ENCODE assay signal across 8 mouse cellular contexts in the genomic region with DNA sequence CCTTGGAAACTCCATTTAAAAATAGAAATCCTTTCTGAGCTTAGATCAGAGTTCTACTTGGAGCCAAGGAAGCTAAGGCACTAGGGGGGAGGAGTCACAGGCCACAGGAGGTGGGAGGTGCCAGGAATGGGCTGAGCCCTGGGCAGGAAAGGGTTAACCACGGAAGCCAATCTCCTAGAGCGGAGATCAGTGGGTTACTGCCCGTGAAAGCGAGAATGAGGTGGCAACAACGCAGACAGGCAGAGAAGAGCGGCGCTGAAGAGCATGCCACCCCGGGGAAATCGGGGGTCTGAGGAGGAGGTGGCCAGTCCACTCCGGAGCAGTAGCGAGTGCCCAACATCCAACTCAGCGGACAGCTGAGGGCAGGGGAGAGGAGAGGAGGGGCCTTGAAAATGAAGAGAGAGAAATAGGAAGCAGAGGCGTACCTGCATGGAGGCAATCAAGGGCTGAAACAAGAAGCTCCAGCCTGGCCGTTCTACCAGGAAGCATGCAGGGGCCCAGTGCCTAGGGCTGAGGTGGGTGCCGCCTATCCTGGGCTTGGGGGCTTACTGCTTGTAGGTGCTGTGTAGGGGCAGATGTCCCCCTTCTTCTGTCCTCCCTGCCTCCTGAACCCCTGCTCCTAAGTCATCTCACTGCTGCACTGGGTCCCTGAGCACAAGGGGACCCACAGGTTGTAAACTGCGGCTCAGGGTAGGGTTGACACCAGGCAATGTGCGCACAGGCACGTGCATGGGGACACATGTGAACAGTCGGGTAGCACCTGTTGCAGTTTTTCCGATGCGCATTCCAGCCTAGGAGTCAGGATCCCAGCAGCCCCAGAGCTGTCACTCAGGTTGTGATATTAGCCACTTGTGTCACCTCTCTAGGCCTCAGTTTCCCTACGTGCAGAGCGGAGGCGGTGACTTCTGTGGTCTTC. TPM values are rescaled to one million over a fixed set of nuclear protein-coding genes. Genes with fewer than 3 reads are reported as not detected.
DNase-seq lines count a peak whose midpoint lies in the region; ATAC-seq and TF ChIP-seq lines count a peak whose summit lies in the region.

No protein-coding gene starts in this region.

- peak overlapping the region; percentile 44 for H3K27ac ChIP-seq in MEL (ENCODE audit: control insufficient read depth, low read depth, low read length)
- no peak overlapping the region for H3K27ac ChIP-seq in hindbrain, embryonic 12.5 days
- 0 out of 2 replicates have a peak overlapping the region, but pooled peaks have one; percentile 2 for H3K27ac ChIP-seq in liver, embryonic 11.5 days (ENCODE audit: low read depth, low read length)
- no peak overlapping the region for H3K27ac ChIP-seq in stomach, postnatal 0 days (replicated peaks)

- 23% methylated on average over 24 of the region's 24 CpGs for WGBS in hindbrain, embryonic 12.5 days
- WGBS in liver, embryonic 11.5 days: 20% methylated on average over 24 of the region's 24 CpGs
- WGBS in stomach, postnatal 0 days: 20% methylated on average over 24 of the region's 24 CpGs

- H3K9ac ChIP-seq in MEL (ENCODE audit: control insufficient read depth, low read depth, low read length, poor library complexity, severe bottlenecking): peak overlapping the region; percentile 75
- peak overlapping the region; percentile 23; the same call in 1 of the 2 replicates for H3K9ac ChIP-seq in hindbrain, embryonic 12.5 days
- peak overlapping the region; percentile 53; the same call in 1 of the 2 replicates for H3K9ac ChIP-seq in liver, embryonic 11.5 days (ENCODE audit: low read depth, low read length)
- peak overlapping the region; percentile 38 for H3K9ac ChIP-seq in stomach, postnatal 0 days (ENCODE audit: low read length)

- H3K4me2 ChIP-seq in hindbrain, embryonic 12.5 days (replicated peaks): peak overlapping the region; percentile 48
- peak overlapping the region; percentile 57 for H3K4me2 ChIP-seq in liver, embryonic 11.5 days
- peak overlapping the region; percentile 42 for H3K4me2 ChIP-seq in stomach, postnatal 0 days (replicated peaks; ENCODE audit: low read depth)

- H3K4me3 ChIP-seq in MEL (ENCODE audit: control insufficient read depth in 1 of 2, insufficient read depth in 1 of 2, low read depth in 2 of 2, low read length in 2 of 2): peak overlapping the region; percentile 71 to 80
- peak overlapping the region; percentile 16 for H3K4me3 ChIP-seq in hindbrain, embryonic 12.5 days
- peak overlapping the region; percentile 38 for H3K4me3 ChIP-seq in liver, embryonic 11.5 days (ENCODE audit: low read depth, low read length)
- peak overlapping the region; percentile 30 for H3K4me3 ChIP-seq in stomach, postnatal 0 days (ENCODE audit: low read depth, low read length)

- TF ChIP-seq POLR2A in MEL (IDR thresholded peaks at IDR 0.05; ENCODE audit: control insufficient read depth in 1 of 2, insufficient read depth in 1 of 2, low read depth in 1 of 2, low read length in 2 of 2, poor library complexity in 1 of 2): peak; percentile 45 to 69; a peak in 1 of 4 replicates

- TF ChIP-seq RAD21 in MEL (IDR thresholded peaks at IDR 0.05; ENCODE audit: low read depth, low read length): no peak

- ATAC-seq in hindbrain, embryonic 12.5 days (ENCODE audit: low FRiP score): no peak
- ATAC-seq in liver, embryonic 11.5 days (replicated peaks; ENCODE audit: low FRiP score): no peak
- ATAC-seq in stomach, postnatal 0 days (ENCODE audit: low FRiP score, low TSS enrichment): no peak

- no peaks in the 10 kb centered on the region for H3K27me3 ChIP-seq in MEL (ENCODE audit: control insufficient read depth in 1 of 2, insufficient read depth in 2 of 2, low read length in 2 of 2)
- peaks cover 55% of the 10 kb centered on the region for H3K27me3 ChIP-seq in hindbrain, embryonic 12.5 days
- H3K27me3 ChIP-seq in liver, embryonic 11.5 days (replicated peaks; ENCODE audit: control insufficient read depth, insufficient read depth, low read length): peaks cover 43% of the 10 kb centered on the region
- H3K27me3 ChIP-seq in stomach, postnatal 0 days (ENCODE audit: control insufficient read depth, insufficient read depth, low read length): no peaks in the 10 kb centered on the region

- no peaks in the 10 kb centered on the region; the same call in 1 of the 2 replicates for H3K79me2 ChIP-seq in MEL (ENCODE audit: control insufficient read depth, insufficient read depth, low read length, poor library complexity)

- DNase-seq in adrenal gland, postnatal 10 days: peak; percentile 37
- no peak for DNase-seq in adrenal gland, adult (ENCODE audit: inconsistent age in 2 of 2, low spot score in 1 of 2)
- peak; percentile 88 for DNase-seq in MEL (ENCODE audit: low read depth, low spot score)
- peak; percentile 60 for DNase-seq in liver, embryonic 11.5 days (ENCODE audit: low spot score)
- DNase-seq in stomach, postnatal 0 days (ENCODE audit: low spot score): peak; percentile 62
- no peak for DNase-seq in cerebellum, adult 8-10 months
- no peak for DNase-seq in right cerebral cortex, adult 2 months (ENCODE audit: low spot score in 2 of 2)

- no peaks in the 10 kb centered on the region for H3K36me3 ChIP-seq in MEL (ENCODE audit: control insufficient read depth in 1 of 2, insufficient read depth in 2 of 2, low read length in 2 of 2)
- H3K36me3 ChIP-seq in hindbrain, embryonic 12.5 days: peaks cover 6% of the 10 kb centered on the region; the same call in 1 of the 2 replicates
- no peaks in the 10 kb centered on the region for H3K36me3 ChIP-seq in liver, embryonic 11.5 days (ENCODE audit: control insufficient read depth, insufficient read depth, low read length)
- peaks cover 6% of the 10 kb centered on the region; the same call in 1 of the 2 replicates for H3K36me3 ChIP-seq in stomach, postnatal 0 days (ENCODE audit: control insufficient read depth, insufficient read depth, low read length)

- peak in 1 of 3 experiments; percentile 3; a peak in 1 of 6 replicates for TF ChIP-seq CTCF in MEL (IDR thresholded peaks at IDR 0.05 in 2 of 3, conservative IDR thresholded peaks at IDR 0.05 in 1 of 3; ENCODE audit: control insufficient read depth in 1 of 3, insufficient read depth in 1 of 3, low read depth in 2 of 3, low read length in 3 of 3, poor library complexity in 1 of 3, severe bottlenecking in 1 of 3)
- no peak for TF ChIP-seq CTCF in stomach, postnatal 0 days (IDR thresholded peaks at IDR 0.05; ENCODE audit: low read depth)

- peaks cover 0 to 12% of the 10 kb centered on the region in 2 experiments; a peak in 2 of 4 replicates for H3K4me1 ChIP-seq in MEL (ENCODE audit: control insufficient read depth in 1 of 2, insufficient read depth in 2 of 2, low read length in 2 of 2)
- peaks cover 43% of the 10 kb centered on the region for H3K4me1 ChIP-seq in hindbrain, embryonic 12.5 days
- H3K4me1 ChIP-seq in liver, embryonic 11.5 days (replicated peaks; ENCODE audit: control insufficient read depth, insufficient read depth, low read length): peaks cover 42% of the 10 kb centered on the region
- peaks cover 5% of the 10 kb centered on the region for H3K4me1 ChIP-seq in stomach, postnatal 0 days (replicated peaks; ENCODE audit: control insufficient read depth, insufficient read depth)

- no peaks in the 10 kb centered on the region for H3K9me3 ChIP-seq in MEL (replicated peaks; ENCODE audit: insufficient read depth, low read length)
- no peaks in the 10 kb centered on the region for H3K9me3 ChIP-seq in hindbrain, embryonic 12.5 days (replicated peaks)
- H3K9me3 ChIP-seq in liver, embryonic 11.5 days (ENCODE audit: control insufficient read depth, low read length): no peaks in the 10 kb centered on the region
- no peaks in the 10 kb centered on the region for H3K9me3 ChIP-seq in stomach, postnatal 0 days (ENCODE audit: control insufficient read depth, low read length)

- TF ChIP-seq EP300 in MEL (IDR thresholded peaks at IDR 0.05; ENCODE audit: low read depth in 1 of 2, low read length in 2 of 2): 0 out of 4 replicates have a peak, but pooled peaks of 1 of the 2 experiments have one; percentile 11
- TF ChIP-seq EP300 in stomach, postnatal 0 days (optimal IDR thresholded peaks at IDR 0.05): no peak

RNA-seq across cellular contexts. Expression of gene Galr3, which starts 0.9 kb away (rescaled TPM):
- total RNA-seq in adrenal gland, postnatal 10 days (2021): under 1 TPM; 0.30 to 0.48 TPM
- total RNA-seq in MEL (2012; rRNA removed): 2.5 and 2.6 TPM in 2 replicates
- 1 to 10 TPM in 1 of 2 experiments, not detected in 1; 4.5 TPM for polyA plus RNA-seq in MEL (2012; ENCODE audit: insufficient read depth in 1 of 2, insufficient read length in 2 of 2, low read depth in 1 of 2, low replicate concordance in 2 of 2, missing spikeins in 1 of 2)
- polyA plus RNA-seq in hindbrain, embryonic 12.5 days (2016; fragmentation: Nextera tagmentation; extraction: Ambion mirVana): not detected in 2 replicates
- 0.22 and 0.34 TPM in 2 replicates for polyA plus RNA-seq in liver, embryonic 11.5 days (2014; fragmentation: Nextera tagmentation; extraction: Ambion mirVana)
- polyA plus RNA-seq in stomach, postnatal 0 days (2015; fragmentation: Nextera tagmentation; extraction: Ambion mirVana): 0.31 and 0.34 TPM in 2 replicates

RNA-seq across cellular contexts. Expression of gene H1f0, which starts 12.5 kb away (rescaled TPM):
- 100 to 1,000 TPM; 195 to 222 TPM for total RNA-seq in adrenal gland, postnatal 10 days (2021)
- 28.2 and 33.5 TPM in 2 replicates for total RNA-seq in MEL (2012; rRNA removed)
- polyA plus RNA-seq in MEL (2012; ENCODE audit: insufficient read depth in 1 of 2, insufficient read length in 2 of 2, low read depth in 1 of 2, low replicate concordance in 2 of 2, missing spikeins in 1 of 2): 100 to 1,000 TPM in 1 of 2 experiments, 10 to 100 TPM in 1; 46.8 to 213 TPM
- 456 and 488 TPM in 2 replicates for polyA plus RNA-seq in hindbrain, embryonic 12.5 days (2016; fragmentation: Nextera tagmentation; extraction: Ambion mirVana)
- polyA plus RNA-seq in liver, embryonic 11.5 days (2014; fragmentation: Nextera tagmentation; extraction: Ambion mirVana): 124 and 138 TPM in 2 replicates
- 285 and 309 TPM in 2 replicates for polyA plus RNA-seq in stomach, postnatal 0 days (2015; fragmentation: Nextera tagmentation; extraction: Ambion mirVana)

RNA-seq across cellular contexts. Expression of gene Ankrd54, which starts 21.9 kb away (rescaled TPM):
- 10 to 100 TPM; 19.2 to 21.4 TPM for total RNA-seq in adrenal gland, postnatal 10 days (2021)
- 42.3 and 43.4 TPM in 2 replicates for total RNA-seq in MEL (2012; rRNA removed)
- 10 to 100 TPM in 1 of 2 experiments, not detected in 1; 62.2 TPM for polyA plus RNA-seq in MEL (2012; ENCODE audit: insufficient read depth in 1 of 2, insufficient read length in 2 of 2, low read depth in 1 of 2, low replicate concordance in 2 of 2, missing spikeins in 1 of 2)
- 56.8 and 60.3 TPM in 2 replicates for polyA plus RNA-seq in hindbrain, embryonic 12.5 days (2016; fragmentation: Nextera tagmentation; extraction: Ambion mirVana)
- 57.2 and 61.5 TPM in 2 replicates for polyA plus RNA-seq in liver, embryonic 11.5 days (2014; fragmentation: Nextera tagmentation; extraction: Ambion mirVana)
- 27.1 and 28.0 TPM in 2 replicates for polyA plus RNA-seq in stomach, postnatal 0 days (2015; fragmentation: Nextera tagmentation; extraction: Ambion mirVana)

RNA-seq across cellular contexts. Expression of gene Eif3l, which starts 34.2 kb away (rescaled TPM):
- total RNA-seq in adrenal gland, postnatal 10 days (2021): 100 to 1,000 TPM; 172 to 182 TPM
- 394 and 395 TPM in 2 replicates for total RNA-seq in MEL (2012; rRNA removed)
- 100 to 1,000 TPM; 301 to 442 TPM for polyA plus RNA-seq in MEL (2012; ENCODE audit: insufficient read depth in 1 of 2, insufficient read length in 2 of 2, low read depth in 1 of 2, low replicate concordance in 2 of 2, missing spikeins in 1 of 2)
- 190 and 196 TPM in 2 replicates for polyA plus RNA-seq in hindbrain, embryonic 12.5 days (2016; fragmentation: Nextera tagmentation; extraction: Ambion mirVana)
- 257 and 291 TPM in 2 replicates for polyA plus RNA-seq in liver, embryonic 11.5 days (2014; fragmentation: Nextera tagmentation; extraction: Ambion mirVana)
- 132 and 135 TPM in 2 replicates for polyA plus RNA-seq in stomach, postnatal 0 days (2015; fragmentation: Nextera tagmentation; extraction: Ambion mirVana)

Comparison
In these comparisons a context has a peak if more than half of its experiments do, and no peak if none do; other contexts are left out.
1. DNase-seq: peak in adrenal gland, postnatal 10 days (single experiment), MEL (single experiment), liver, embryonic 11.5 days (single experiment) and stomach, postnatal 0 days (single experiment); none in adrenal gland, adult (0 of 2), cerebellum, adult 8-10 months (single experiment) and right cerebral cortex, adult 2 months (0 of 2).
2. H3K27ac ChIP-seq: peak in MEL (single experiment) and liver, embryonic 11.5 days (single experiment); none in hindbrain, embryonic 12.5 days (single experiment) and stomach, postnatal 0 days (single experiment).
3. H3K4me3 ChIP-seq: peak in every context shown above with its lines; median percentile 76 in MEL; 38 in liver, embryonic 11.5 days; 30 in stomach, postnatal 0 days; 16 in hindbrain, embryonic 12.5 days.
4. H3K9ac ChIP-seq: peak in every context shown above with its lines; median percentile 75 in MEL; 53 in liver, embryonic 11.5 days; 38 in stomach, postnatal 0 days; 23 in hindbrain, embryonic 12.5 days.
5. Peak in every context shown above with its lines, with median percentiles within 50 percentile points of each other: H3K4me2 ChIP-seq.